Mouse (Mus musculus): ENCODE measurements around the gene Cfap74.

Gene Cfap74

GRCm38 (mm10) chr4:155409058-155409776 is at the start of gene Cfap74:
Gene Cfap74, plus strand, starts transcription at chr4:155409190.
- peak; percentile 26 for DNase-seq (ENCODE audit: low read depth)

- no peak for DNase-seq (ENCODE audit: low read depth)
These were observed 49.2 kb upstream of the Cfap74 start for GRCm38 (mm10) chr4:155359560-155360464.

GRCm38 (mm10) chr4:155360856-155361255 is 48.1 kb upstream of the Cfap74 start:
- no peak for DNase-seq (ENCODE audit: low read depth)

GRCm38 (mm10) chr4:155361303-155361791 is 47.6 kb upstream of the Cfap74 start, which contains the start of gene Prkcz:
Gene Prkcz, minus strand, starts transcription at chr4:155361361.
- no peak for DNase-seq (ENCODE audit: low read depth)

- no peak for DNase-seq (ENCODE audit: low read depth)
These were observed 46.5 kb upstream of the Cfap74 start for GRCm38 (mm10) chr4:155362443-155362842.

GRCm38 (mm10) chr4:155366784-155367183 is 42.2 kb upstream of the Cfap74 start:
- DNase-seq (ENCODE audit: low read depth): no peak

GRCm38 (mm10) chr4:155367739-155368138 is 41.3 kb upstream of the Cfap74 start:
- no peak for DNase-seq (ENCODE audit: low read depth)

- DNase-seq (ENCODE audit: low read depth): no peak
These were observed 40.3 kb upstream of the Cfap74 start for GRCm38 (mm10) chr4:155368684-155369083.

GRCm38 (mm10) chr4:155370737-155371715 is 38.0 kb upstream of the Cfap74 start:
- DNase-seq (ENCODE audit: low read depth): no peak

- no peak for DNase-seq (ENCODE audit: low read depth)
These were observed 36.9 kb upstream of the Cfap74 start for GRCm38 (mm10) chr4:155371797-155372735.

- DNase-seq (ENCODE audit: low read depth): no peak
These were observed 27.0 kb upstream of the Cfap74 start for GRCm38 (mm10) chr4:155381974-155382373.

GRCm38 (mm10) chr4:155382752-155383151 is 26.2 kb upstream of the Cfap74 start:
- no peak for DNase-seq (ENCODE audit: low read depth)

GRCm38 (mm10) chr4:155383326-155383725 is 25.7 kb upstream of the Cfap74 start:
- DNase-seq (ENCODE audit: low read depth): no peak

- no peak for DNase-seq (ENCODE audit: low read depth)
These were observed 21.8 kb upstream of the Cfap74 start for GRCm38 (mm10) chr4:155387166-155387565.

- no peak for DNase-seq (ENCODE audit: low read depth)
These were observed 13.5 kb upstream of the Cfap74 start for GRCm38 (mm10) chr4:155395471-155395870.

GRCm38 (mm10) chr4:155396751-155397150 is 12.2 kb upstream of the Cfap74 start:
- DNase-seq (ENCODE audit: low read depth): no peak

GRCm38 (mm10) chr4:155397511-155398221 is 11.3 kb upstream of the Cfap74 start, which contains the start of gene Gabrd:
Gene Gabrd, minus strand, starts transcription at chr4:155398112.
- peak; percentile 30 for DNase-seq (ENCODE audit: low read depth)

- no peak for DNase-seq (ENCODE audit: low read depth)
These were observed 10.8 kb upstream of the Cfap74 start for GRCm38 (mm10) chr4:155398222-155398540.

GRCm38 (mm10) chr4:155401121-155401520 is 7.9 kb upstream of the Cfap74 start:
- no peak for DNase-seq (ENCODE audit: low read depth)

- DNase-seq (ENCODE audit: low read depth): no peak
These were observed 6.5 kb upstream of the Cfap74 start for GRCm38 (mm10) chr4:155402489-155402888.

Measured in c-Kit-positive CD71-negative TER-119-negative erythroid progenitor cells, embryonic 14.5 days (primary cell).